Mouse (Mus musculus): ENCODE data around the gene Wnt5b. TPM values are rescaled to one million over a fixed set of nuclear protein-coding genes. Genes with fewer than 3 reads are reported as not detected.
"Not testable (repeated sequence)": the region's sequence is repeated elsewhere in the genome, so short reads cannot be mapped to it uniquely, and the experiment has no call there.

The Wnt5b gene
- polyA plus RNA-seq, 1 experiment from 2014 or later = 5.8 TPM

- H3K36me3 ChIP-seq = no peaks in the 10 kb centered on the region
- H3K27ac ChIP-seq = no peak overlapping the region
- 4% methylated on average over 23 of the region's 23 CpGs for WGBS
- no peaks in the 10 kb centered on the region for H3K9me3 ChIP-seq (replicated peaks)
- no peaks in the 10 kb centered on the region for H3K27me3 ChIP-seq
- peak overlapping the region; percentile 80 for H3K4me2 ChIP-seq
- peak overlapping the region; percentile 48 for H3K4me3 ChIP-seq
- ATAC-seq (replicated peaks; ENCODE audit: insufficient number of reproducible peaks, insufficient read depth, low FRiP score, low read depth) = peak; percentile 59; the same call in 1 of the 2 replicates
- peak overlapping the region; percentile 49 for H3K9ac ChIP-seq
- peaks cover 39% of the 10 kb centered on the region for H3K4me1 ChIP-seq (replicated peaks)
Measured at GRCm38 (mm10) chr6:119449060-119449499, 95.1 kb downstream of the Wnt5b start.

DNA sequence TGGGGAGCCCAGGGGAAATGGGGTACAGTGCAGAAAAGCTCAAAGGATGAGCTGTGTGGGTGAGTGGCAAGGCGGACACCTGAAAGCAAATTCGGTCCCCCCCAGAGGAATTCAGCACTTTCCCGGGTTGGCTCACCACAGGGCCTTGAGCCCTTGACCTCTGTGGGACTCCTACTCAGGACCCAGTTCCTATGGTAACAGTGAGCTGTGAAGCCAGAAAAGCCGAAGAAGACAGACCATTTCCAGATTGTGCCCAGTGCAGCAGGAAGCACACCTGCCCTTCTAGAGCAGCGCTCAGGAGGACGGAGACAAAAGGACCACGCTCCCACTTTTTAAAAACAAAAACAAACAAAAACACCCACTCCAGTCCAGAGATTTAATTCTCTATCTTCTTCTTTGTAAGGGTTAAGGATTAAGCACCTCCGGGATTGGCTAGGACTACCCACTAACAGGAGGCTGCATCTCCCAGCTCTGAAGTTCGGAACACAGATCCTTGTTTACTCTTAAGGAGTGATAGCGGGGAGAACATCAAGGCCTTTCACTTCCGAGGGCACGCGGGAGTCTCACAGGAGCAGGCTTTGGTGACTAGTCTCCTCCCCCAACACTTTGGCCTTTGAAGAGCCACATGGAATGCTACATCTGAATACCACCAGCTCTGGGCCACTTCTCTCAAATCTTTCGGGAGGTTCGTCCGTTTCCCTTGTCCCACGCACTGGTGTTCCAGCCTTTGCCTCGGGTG, 95.7 kb downstream of the Wnt5b start:
- H3K9ac ChIP-seq = peak overlapping the region; percentile 49
- peak overlapping the region; percentile 48 for H3K4me3 ChIP-seq
- H3K36me3 ChIP-seq = no peaks in the 10 kb centered on the region
- WGBS = 15% methylated on average over 18 of the region's 18 CpGs
- peak overlapping the region; percentile 80 for H3K4me2 ChIP-seq
- ATAC-seq (replicated peaks; ENCODE audit: insufficient number of reproducible peaks, insufficient read depth, low FRiP score, low read depth) = no peak
- H3K4me1 ChIP-seq (replicated peaks) = peaks cover 42% of the 10 kb centered on the region
- no peaks in the 10 kb centered on the region for H3K9me3 ChIP-seq (replicated peaks)
- no peaks in the 10 kb centered on the region for H3K27me3 ChIP-seq
- no peak overlapping the region for H3K27ac ChIP-seq

DNA sequence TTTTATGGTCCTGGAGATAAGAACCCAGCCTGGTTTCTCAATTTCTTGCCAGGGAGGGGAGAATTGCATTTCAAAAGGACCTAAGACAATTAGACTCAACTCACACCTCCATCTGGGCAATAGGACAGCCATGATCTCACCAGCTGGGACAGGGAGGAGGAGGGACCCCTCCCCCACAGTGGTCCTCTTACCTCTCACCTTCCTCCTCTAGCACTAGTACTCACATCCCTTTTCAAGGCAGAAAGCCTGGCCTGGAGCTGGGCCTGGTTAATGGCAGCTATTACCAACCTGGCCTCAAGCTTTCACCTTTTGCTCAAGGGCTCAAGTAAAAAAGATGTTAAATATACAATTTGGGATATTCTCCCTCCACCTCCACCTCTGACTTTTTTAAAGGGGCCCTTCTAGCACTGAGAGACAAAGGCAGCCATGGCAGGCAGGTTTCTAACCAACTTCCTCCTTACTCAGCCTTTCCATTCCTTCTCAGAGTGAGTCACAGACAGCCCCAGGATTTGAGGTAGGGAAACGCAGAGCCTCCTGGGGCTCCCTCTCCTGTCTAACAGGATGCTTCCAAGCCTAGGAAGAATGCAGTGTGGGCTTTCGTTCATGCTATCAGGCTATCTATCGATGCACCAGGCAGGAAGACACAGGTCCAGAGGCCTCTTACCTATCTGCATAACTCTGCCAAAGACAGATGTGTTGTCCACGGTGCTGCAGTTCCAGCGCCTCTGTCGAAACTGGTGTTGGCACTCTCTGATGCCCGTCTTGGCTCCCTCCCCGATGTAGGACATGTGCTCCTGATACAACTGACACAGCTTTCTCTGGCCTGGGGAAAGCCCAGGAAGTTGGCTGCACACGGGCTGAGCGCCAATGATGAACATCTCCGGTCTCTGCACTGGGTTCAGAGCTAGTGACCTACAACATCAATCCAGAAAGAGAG, 98.2 kb downstream of the Wnt5b start:
- 50% methylated on average over 11 of the region's 11 CpGs for WGBS

GRCm38 (mm10) chr6:119443742-119444645, 100.2 kb downstream of the Wnt5b start:
- peak; percentile 73 for ATAC-seq (replicated peaks; ENCODE audit: insufficient number of reproducible peaks, insufficient read depth, low FRiP score, low read depth)
- H3K27ac ChIP-seq = peak overlapping the region; percentile 64
- no peaks in the 10 kb centered on the region for H3K36me3 ChIP-seq
- no peaks in the 10 kb centered on the region for H3K9me3 ChIP-seq (replicated peaks)
- H3K4me2 ChIP-seq = peak overlapping the region; percentile 51
- WGBS = 29% methylated on average over 12 of the region's 12 CpGs
- no peaks in the 10 kb centered on the region for H3K27me3 ChIP-seq
- H3K4me1 ChIP-seq (replicated peaks) = peaks cover 19% of the 10 kb centered on the region
- H3K9ac ChIP-seq = 0 out of 2 replicates have a peak overlapping the region, but pooled peaks have one; percentile 7
- H3K4me3 ChIP-seq = peak overlapping the region; percentile 23

More for the DNA sequence above, 98.2 kb downstream of the Wnt5b start:
- Histone ChIP-seq H3K9ac (no peak overlapping the region), H3K36me3 (no peaks in the 10 kb centered on the region), H3K4me2 (no peak overlapping the region), H3K9me3 (replicated peaks) (no peaks in the 10 kb centered on the region), H3K27me3 (no peaks in the 10 kb centered on the region), H3K27ac (no peak overlapping the region), H3K4me1 (replicated peaks) (peaks cover 25% of the 10 kb centered on the region), H3K4me3 (no peak overlapping the region)
- no peak for ATAC-seq (replicated peaks; ENCODE audit: insufficient number of reproducible peaks, insufficient read depth, low FRiP score, low read depth)

GRCm38 (mm10) chr6:119442729-119443128, 101.4 kb downstream of the Wnt5b start:
- 80% methylated on average over 5 of the region's 5 CpGs for WGBS
- H3K9ac ChIP-seq = not testable (repeated sequence)

DNA sequence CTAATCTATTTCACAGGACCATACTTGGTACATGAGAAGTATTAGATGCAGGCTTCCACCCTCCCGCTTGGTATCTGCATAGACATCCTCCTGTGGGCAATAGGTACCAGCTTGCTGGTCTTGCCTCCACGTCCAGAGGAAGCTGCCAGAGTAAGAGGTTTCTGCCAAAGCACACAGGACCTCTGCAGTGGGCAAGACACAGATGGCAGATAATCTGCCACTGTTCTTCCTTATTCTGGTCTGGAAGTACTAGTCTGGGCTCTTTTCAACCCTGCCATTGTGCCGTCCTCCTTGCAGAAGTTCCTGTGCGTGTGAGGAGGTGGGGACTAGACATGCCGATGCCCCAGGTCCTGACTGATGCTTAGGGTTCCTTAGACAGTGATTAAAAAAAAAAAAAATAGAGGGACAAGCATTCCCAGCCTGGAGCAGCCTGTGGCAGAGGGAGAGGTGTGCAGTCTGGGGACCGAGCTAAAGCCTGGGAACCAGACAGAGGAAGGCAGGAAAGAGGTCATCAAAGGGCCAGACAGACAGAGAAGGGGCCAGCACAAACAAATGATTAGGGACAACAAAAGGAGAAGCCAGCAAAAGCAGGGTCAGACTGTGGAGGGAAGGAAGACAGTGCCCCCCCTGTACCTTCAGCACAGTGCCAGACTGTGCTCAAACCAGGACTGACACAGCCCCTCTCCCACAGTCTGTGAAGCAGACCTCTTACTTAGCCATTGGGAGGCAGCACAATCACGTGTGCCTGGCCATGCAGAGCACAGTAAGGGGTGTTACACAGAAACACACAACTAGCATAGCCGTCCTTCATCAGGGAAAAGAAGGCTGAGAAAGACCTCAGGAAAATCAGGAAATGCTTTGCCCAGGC, 106.0 kb downstream of the Wnt5b start:
- no peak overlapping the region for H3K9ac ChIP-seq
- ATAC-seq (replicated peaks; ENCODE audit: insufficient number of reproducible peaks, insufficient read depth, low FRiP score, low read depth) = peak; percentile 75
- no peaks in the 10 kb centered on the region for H3K9me3 ChIP-seq (replicated peaks)
- H3K36me3 ChIP-seq = no peaks in the 10 kb centered on the region
- H3K4me2 ChIP-seq = no peak overlapping the region
- 46% methylated on average over 8 of the region's 8 CpGs for WGBS
- peaks cover 11% of the 10 kb centered on the region for H3K4me1 ChIP-seq (replicated peaks)
- no peak overlapping the region for H3K27ac ChIP-seq
- no peaks in the 10 kb centered on the region for H3K27me3 ChIP-seq
- H3K4me3 ChIP-seq = no peak overlapping the region

More at GRCm38 (mm10) chr6:119442729-119443128, 101.4 kb downstream of the Wnt5b start:
- not testable (repeated sequence) for H3K4me3 ChIP-seq; H3K9me3 ChIP-seq (replicated peaks); H3K27me3 ChIP-seq; H3K4me2 ChIP-seq; ATAC-seq (replicated peaks; ENCODE audit: insufficient number of reproducible peaks, insufficient read depth, low FRiP score, low read depth); H3K27ac ChIP-seq; H3K36me3 ChIP-seq
- peaks cover 20% of the 10 kb centered on the region for H3K4me1 ChIP-seq (replicated peaks)

- Histone ChIP-seq H3K27ac (no peak overlapping the region), H3K4me3 (no peak overlapping the region), H3K9me3 (replicated peaks) (no peaks in the 10 kb centered on the region), H3K4me2 (no peak overlapping the region), H3K36me3 (no peaks in the 10 kb centered on the region), H3K9ac (no peak overlapping the region), H3K4me1 (replicated peaks) (peaks cover 14% of the 10 kb centered on the region), H3K27me3 (no peaks in the 10 kb centered on the region)
- WGBS = 82% methylated on average over 4 of the region's 4 CpGs
- ATAC-seq (replicated peaks; ENCODE audit: insufficient number of reproducible peaks, insufficient read depth, low FRiP score, low read depth) = no peak
Measured at GRCm38 (mm10) chr6:119434394-119434793, 109.8 kb downstream of the Wnt5b start.

DNA sequence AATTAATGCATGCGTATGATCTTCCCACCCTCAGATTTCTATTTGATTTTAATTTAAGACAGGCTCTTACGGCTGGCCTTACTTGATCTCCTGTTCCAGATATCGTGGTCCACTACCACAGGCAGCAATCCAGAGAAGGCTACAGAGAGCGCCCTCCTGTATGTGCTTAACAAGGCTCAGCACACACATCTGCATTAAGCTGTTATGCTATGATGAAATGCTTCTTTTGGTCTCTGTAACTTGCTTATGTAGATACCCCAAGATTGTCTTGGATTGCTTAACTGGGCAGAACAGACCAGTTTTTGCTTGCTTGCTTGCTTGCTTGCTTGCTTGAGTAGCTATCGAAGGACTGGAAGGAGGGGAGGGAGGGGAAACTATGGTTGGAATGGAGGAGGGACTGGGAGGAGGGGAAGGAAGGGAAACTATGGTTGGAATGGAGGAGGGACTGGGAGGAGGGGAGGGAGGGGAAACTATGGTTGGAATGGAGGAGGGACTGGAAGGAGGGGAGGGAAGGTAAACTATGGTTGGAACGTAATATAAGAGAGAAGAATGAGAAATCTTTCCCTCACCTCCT, 112.3 kb downstream of the Wnt5b start:
- Histone ChIP-seq H3K27me3 (no peaks in the 10 kb centered on the region), H3K9ac (no peak overlapping the region), H3K4me1 (replicated peaks) (0 out of 2 replicates have a peak, but pooled peaks cover 3% of the 10 kb centered on the region), H3K4me2 (no peak overlapping the region), H3K9me3 (replicated peaks) (no peaks in the 10 kb centered on the region), H3K36me3 (no peaks in the 10 kb centered on the region), H3K4me3 (no peak overlapping the region), H3K27ac (0 out of 2 replicates have a peak overlapping the region, but pooled peaks have one; percentile 22)
- ATAC-seq (replicated peaks; ENCODE audit: insufficient number of reproducible peaks, insufficient read depth, low FRiP score, low read depth) = no peak
- 57% methylated on average over 6 of the region's 6 CpGs for WGBS

DNA sequence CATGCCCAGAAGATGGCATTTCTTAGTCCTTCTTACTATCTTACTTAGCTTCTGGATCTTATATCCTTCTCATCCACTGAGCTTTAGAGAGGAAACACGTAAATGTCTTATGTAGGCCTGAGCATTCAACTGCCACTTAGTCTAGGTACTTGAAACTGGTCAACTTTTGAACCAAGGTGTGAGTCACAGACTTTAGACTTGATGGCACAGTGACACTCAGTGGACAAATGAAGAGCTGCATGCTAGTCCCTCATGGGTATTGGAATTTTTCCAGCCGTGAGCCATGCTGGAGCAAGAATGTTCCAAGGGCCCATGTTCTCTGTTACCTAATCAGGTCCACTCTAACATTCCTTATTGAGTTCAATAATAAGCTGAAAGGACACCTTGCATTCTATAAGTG, 113.6 kb downstream of the Wnt5b start:
- no peaks in the 10 kb centered on the region for H3K27me3 ChIP-seq
- H3K36me3 ChIP-seq = no peaks in the 10 kb centered on the region
- 0 out of 2 replicates have a peak, but pooled peaks cover 3% of the 10 kb centered on the region for H3K4me1 ChIP-seq (replicated peaks)
- 29% methylated on average over 2 of the region's 2 CpGs for WGBS
- H3K4me2 ChIP-seq = no peak overlapping the region
- no peak overlapping the region for H3K27ac ChIP-seq
- no peak for ATAC-seq (replicated peaks; ENCODE audit: insufficient number of reproducible peaks, insufficient read depth, low FRiP score, low read depth)
- H3K9me3 ChIP-seq (replicated peaks) = no peaks in the 10 kb centered on the region
- no peak overlapping the region for H3K4me3 ChIP-seq
- H3K9ac ChIP-seq = no peak overlapping the region

DNA sequence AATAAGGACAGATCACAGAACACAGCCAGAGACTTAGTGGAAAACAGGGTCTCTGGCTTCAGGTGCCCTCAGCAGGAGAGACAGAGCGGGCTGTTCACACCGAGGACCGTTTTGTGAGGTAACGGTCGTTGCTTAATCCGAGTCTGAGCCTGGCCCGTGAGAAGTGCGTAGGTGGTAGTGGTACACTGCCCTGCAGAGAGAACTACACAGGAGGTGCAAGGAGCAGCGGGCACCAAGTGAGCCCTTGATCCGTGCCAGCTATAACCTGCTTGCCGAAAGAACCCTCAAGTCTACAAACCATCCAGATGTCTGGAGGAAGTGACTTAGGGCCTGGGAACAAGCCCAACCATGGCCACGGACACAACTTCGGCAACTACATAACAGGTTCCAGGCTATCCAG, 114.8 kb downstream of the Wnt5b start:
- H3K4me1 ChIP-seq (replicated peaks) = 0 out of 2 replicates have a peak, but pooled peaks cover 3% of the 10 kb centered on the region
- H3K4me2 ChIP-seq = no peak overlapping the region
- 92% methylated on average over 13 of the region's 13 CpGs for WGBS
- H3K9ac ChIP-seq = no peak overlapping the region
- H3K27ac ChIP-seq = no peak overlapping the region
- H3K4me3 ChIP-seq = no peak overlapping the region
- ATAC-seq (replicated peaks; ENCODE audit: insufficient number of reproducible peaks, insufficient read depth, low FRiP score, low read depth) = no peak
- no peaks in the 10 kb centered on the region for H3K9me3 ChIP-seq (replicated peaks)
- H3K27me3 ChIP-seq = no peaks in the 10 kb centered on the region
- no peaks in the 10 kb centered on the region for H3K36me3 ChIP-seq

Data from heart, embryonic 15.5 days (tissue).